Mouse (Mus musculus): ENCODE measurements around the gene Reep6. TPM values are rescaled to one million over a fixed set of nuclear protein-coding genes. Genes with fewer than 3 reads are reported as not detected.

Reep6 gene
- polyA plus RNA-seq, 1 experiment from 2014 or later, result 5.3 TPM

DNA sequence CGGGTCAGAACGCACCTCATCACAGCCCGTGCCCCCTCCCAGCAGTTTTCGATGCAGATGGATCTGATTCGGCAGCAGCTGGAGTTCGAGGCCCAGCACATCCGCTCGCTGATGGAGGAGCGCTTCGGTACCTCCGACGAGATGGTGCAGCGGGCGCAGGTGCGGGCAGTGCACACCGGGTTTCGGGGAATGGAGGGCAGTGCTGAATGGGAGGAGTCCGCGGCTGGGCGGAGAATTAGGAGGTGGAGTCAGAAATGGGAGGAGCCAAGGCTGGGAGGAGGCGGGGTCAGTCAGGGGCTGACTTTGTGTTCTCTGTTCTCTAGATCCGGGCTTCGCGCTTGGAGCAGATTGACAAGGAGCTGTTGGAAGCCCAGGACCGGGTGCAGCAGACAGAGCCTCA, 24.9 kb upstream of the Reep6 start:
- no peak overlapping the region for H3K4me3 ChIP-seq (replicated peaks; ENCODE audit: low read depth, low read length)
- peaks cover 78% of the 10 kb centered on the region for H3K36me3 ChIP-seq (ENCODE audit: control insufficient read depth, insufficient read depth, low read length)
- no peak overlapping the region for H3K27ac ChIP-seq (replicated peaks; ENCODE audit: low read depth, low read length)
- 40% methylated on average over 25 of the region's 25 CpGs for WGBS
- H3K27me3 ChIP-seq (ENCODE audit: control insufficient read depth, insufficient read depth, low read length), result no peaks in the 10 kb centered on the region
- DNase-seq (no peak), ATAC-seq (ENCODE audit: low FRiP score, low TSS enrichment) (no peak)
- peak overlapping the region; percentile 20; the same call in 1 of the 2 replicates for H3K9ac ChIP-seq (replicated peaks; ENCODE audit: low read length)
- H3K4me1 ChIP-seq (ENCODE audit: control insufficient read depth, insufficient read depth, low read length), result peaks cover 35% of the 10 kb centered on the region
- H3K9me3 ChIP-seq (ENCODE audit: control insufficient read depth, low read length), result no peaks in the 10 kb centered on the region
- peak overlapping the region; percentile 35 for H3K4me2 ChIP-seq (ENCODE audit: low read length)

DNA sequence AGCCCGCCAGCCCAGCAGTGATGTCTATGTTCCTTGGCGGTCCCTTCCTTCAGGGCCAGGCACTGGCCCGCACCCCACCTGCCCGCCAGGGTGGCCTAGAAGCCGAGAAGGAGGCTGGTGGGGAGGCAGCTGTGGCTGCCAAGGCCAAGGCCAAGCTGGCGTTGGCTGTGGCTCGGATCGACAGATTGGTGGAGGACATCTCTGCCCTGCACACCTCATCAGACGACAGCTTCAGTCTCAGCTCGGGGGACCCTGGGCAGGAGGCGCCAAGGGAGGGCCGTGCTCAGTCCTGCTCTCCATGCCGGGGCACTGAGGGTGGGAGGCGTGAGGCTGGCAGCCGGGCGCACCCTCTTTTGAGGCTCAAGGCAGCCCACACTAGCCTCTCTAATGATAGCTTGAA, 18.2 kb upstream of the Reep6 start:
- ATAC-seq (ENCODE audit: low FRiP score, low TSS enrichment) (no peak), DNase-seq (no peak)
- no peak overlapping the region for H3K27ac ChIP-seq (replicated peaks; ENCODE audit: low read depth, low read length)
- H3K36me3 ChIP-seq (ENCODE audit: control insufficient read depth, insufficient read depth, low read length), result peaks cover 99% of the 10 kb centered on the region
- no peaks in the 10 kb centered on the region for H3K9me3 ChIP-seq (ENCODE audit: control insufficient read depth, low read length)
- H3K27me3 ChIP-seq (ENCODE audit: control insufficient read depth, insufficient read depth, low read length), result no peaks in the 10 kb centered on the region
- WGBS, result 88% methylated on average over 16 of the region's 16 CpGs
- H3K9ac ChIP-seq (replicated peaks; ENCODE audit: low read length), result no peak overlapping the region
- H3K4me3 ChIP-seq (replicated peaks; ENCODE audit: low read depth, low read length), result no peak overlapping the region
- no peak overlapping the region for H3K4me2 ChIP-seq (ENCODE audit: low read length)
- H3K4me1 ChIP-seq (ENCODE audit: control insufficient read depth, insufficient read depth, low read length), result no peaks in the 10 kb centered on the region

DNA sequence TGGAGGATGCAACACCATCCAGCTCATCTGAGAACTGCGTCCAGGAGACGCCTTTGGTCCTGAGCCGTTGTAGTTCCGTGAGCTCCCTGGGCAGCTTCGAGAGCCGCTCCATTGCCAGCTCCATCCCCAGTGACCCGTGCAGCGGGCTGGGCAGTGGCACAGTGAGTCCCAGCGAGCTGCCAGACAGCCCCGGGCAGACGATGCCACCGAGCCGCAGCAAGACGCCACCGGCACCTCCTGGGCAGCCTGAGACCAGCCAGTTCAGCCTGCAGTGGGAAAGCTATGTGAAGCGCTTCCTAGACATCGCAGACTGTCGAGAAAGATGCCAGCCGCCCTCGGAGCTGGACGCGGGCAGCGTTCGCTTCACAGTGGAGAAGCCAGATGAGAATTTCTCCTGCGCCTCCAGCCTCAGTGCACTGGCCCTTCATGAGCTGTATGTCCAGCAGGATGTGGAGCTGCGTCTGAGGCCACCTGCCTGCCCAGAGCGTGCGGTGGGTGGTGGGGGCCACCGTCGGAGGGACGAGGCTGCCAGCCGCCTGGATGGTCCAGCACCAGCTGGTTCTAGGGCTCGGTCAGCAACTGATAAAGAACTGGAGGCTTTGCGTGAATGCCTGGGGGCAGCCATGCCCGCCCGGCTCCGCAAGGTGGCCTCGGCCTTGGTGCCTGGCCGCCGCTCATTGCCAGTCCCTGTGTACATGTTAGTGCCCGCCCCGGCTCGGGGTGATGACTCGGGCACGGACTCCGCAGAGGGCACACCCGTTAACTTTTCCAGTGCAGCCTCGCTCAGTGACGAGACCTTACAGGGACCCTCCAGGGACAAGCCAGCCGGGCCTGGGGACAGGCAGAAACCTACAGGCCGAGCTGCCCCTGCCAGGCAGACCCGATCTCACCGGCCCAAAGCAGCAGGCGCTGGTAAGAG, 16.9 kb upstream of the Reep6 start:
- no peak overlapping the region for H3K4me3 ChIP-seq (replicated peaks; ENCODE audit: low read depth, low read length)
- peaks cover 99% of the 10 kb centered on the region for H3K36me3 ChIP-seq (ENCODE audit: control insufficient read depth, insufficient read depth, low read length)
- no peak overlapping the region for H3K9ac ChIP-seq (replicated peaks; ENCODE audit: low read length)
- no peaks in the 10 kb centered on the region for H3K4me1 ChIP-seq (ENCODE audit: control insufficient read depth, insufficient read depth, low read length)
- H3K9me3 ChIP-seq (ENCODE audit: control insufficient read depth, low read length), result no peaks in the 10 kb centered on the region
- ATAC-seq (ENCODE audit: low FRiP score, low TSS enrichment) (no peak), DNase-seq (no peak)
- no peak overlapping the region for H3K27ac ChIP-seq (replicated peaks; ENCODE audit: low read depth, low read length)
- no peaks in the 10 kb centered on the region for H3K27me3 ChIP-seq (ENCODE audit: control insufficient read depth, insufficient read depth, low read length)
- H3K4me2 ChIP-seq (ENCODE audit: low read length), result no peak overlapping the region
- WGBS, result 74% methylated on average over 54 of the region's 54 CpGs

DNA sequence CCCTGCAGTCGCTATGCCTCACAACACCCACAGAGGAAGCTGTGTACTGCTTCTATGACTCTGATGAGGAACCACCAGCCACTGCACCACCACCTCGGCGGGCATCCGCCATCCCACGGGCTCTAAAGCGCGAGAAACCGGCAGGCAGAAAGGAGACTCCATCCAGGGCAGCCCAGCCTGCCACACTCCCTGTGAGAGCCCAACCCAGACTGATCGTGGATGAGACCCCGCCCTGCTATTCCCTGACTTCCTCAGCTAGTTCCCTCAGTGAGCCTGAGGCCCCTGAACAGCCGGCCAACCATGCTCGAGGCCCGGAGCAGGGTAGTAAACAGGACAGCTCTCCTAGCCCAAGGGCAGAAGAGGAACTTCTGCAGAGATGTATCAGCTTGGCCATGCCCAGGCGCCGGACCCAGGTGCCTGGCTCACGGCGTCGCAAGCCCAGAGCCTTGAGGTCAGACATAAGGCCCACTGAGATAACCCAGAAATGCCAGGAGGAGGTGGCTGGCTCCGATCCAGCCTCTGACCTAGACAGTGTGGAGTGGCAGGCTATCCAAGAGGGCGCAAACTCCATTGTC, 16.0 kb upstream of the Reep6 start:
- H3K4me2 ChIP-seq (ENCODE audit: low read length), result no peak overlapping the region
- no peak for DNase-seq
- peaks cover 99% of the 10 kb centered on the region for H3K36me3 ChIP-seq (ENCODE audit: control insufficient read depth, insufficient read depth, low read length)
- H3K4me3 ChIP-seq (replicated peaks; ENCODE audit: low read depth, low read length), result no peak overlapping the region
- no peaks in the 10 kb centered on the region for H3K4me1 ChIP-seq (ENCODE audit: control insufficient read depth, insufficient read depth, low read length)
- no peaks in the 10 kb centered on the region for H3K27me3 ChIP-seq (ENCODE audit: control insufficient read depth, insufficient read depth, low read length)
- WGBS, result 70% methylated on average over 20 of the region's 20 CpGs
- H3K9me3 ChIP-seq (ENCODE audit: control insufficient read depth, low read length), result no peaks in the 10 kb centered on the region
- ATAC-seq (ENCODE audit: low FRiP score, low TSS enrichment), result no peak
- H3K9ac ChIP-seq (replicated peaks; ENCODE audit: low read length), result no peak overlapping the region
- no peak overlapping the region for H3K27ac ChIP-seq (replicated peaks; ENCODE audit: low read depth, low read length)

DNA sequence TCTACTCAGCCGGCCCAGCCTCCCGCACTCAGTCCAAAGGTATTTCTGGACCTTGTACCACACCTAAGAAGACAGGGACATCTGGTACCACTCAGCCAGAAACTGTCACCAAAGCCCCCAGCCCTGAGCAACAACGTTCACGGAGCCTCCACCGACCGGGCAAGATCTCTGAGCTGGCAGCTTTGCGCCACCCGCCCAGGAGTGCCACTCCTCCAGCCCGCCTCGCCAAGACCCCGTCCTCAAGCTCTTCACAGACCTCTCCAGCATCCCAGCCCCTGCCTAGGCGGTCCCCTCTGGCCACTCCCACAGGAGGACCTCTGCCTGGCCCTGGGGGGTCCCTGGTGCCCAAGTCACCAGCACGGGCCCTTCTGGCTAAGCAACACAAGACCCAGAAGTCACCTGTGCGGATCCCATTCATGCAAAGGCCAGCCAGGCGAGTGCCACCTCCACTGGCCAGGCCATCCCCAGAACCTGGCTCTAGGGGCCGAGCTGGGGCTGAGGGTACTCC, 15.2 kb upstream of the Reep6 start:
- Histone ChIP-seq H3K9me3 (ENCODE audit: control insufficient read depth, low read length) (no peaks in the 10 kb centered on the region), H3K9ac (replicated peaks; ENCODE audit: low read length) (no peak overlapping the region; the same call in 1 of the 2 replicates), H3K4me3 (replicated peaks; ENCODE audit: low read depth, low read length) (no peak overlapping the region), H3K4me2 (ENCODE audit: low read length) (no peak overlapping the region), H3K27me3 (ENCODE audit: control insufficient read depth, insufficient read depth, low read length) (no peaks in the 10 kb centered on the region), H3K27ac (replicated peaks; ENCODE audit: low read depth, low read length) (no peak overlapping the region), H3K4me1 (ENCODE audit: control insufficient read depth, insufficient read depth, low read length) (peaks cover 3% of the 10 kb centered on the region), H3K36me3 (ENCODE audit: control insufficient read depth, insufficient read depth, low read length) (peaks cover 94% of the 10 kb centered on the region)
- DNase-seq (no peak), ATAC-seq (ENCODE audit: low FRiP score, low TSS enrichment) (no peak)
- WGBS, result 64% methylated on average over 16 of the region's 16 CpGs

DNA sequence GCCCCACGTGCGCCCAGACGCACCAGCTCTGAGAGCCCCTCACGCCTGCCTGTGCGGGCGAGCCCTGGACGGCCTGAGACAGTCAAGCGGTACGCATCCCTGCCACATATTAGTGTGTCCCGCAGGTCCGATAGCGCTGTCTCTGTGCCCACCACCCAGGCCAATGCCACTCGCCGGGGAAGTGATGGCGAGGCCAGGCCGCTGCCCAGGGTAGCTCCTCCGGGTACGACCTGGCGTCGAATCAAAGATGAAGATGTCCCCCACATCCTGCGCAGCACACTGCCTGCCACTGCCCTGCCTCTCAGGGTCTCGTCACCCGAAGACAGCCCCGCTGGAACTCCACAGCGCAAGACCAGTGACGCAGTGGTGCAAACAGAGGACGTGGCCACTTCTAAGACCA, 14.4 kb upstream of the Reep6 start:
- Histone ChIP-seq H3K9me3 (ENCODE audit: control insufficient read depth, low read length) (no peaks in the 10 kb centered on the region), H3K9ac (replicated peaks; ENCODE audit: low read length) (no peak overlapping the region), H3K4me3 (replicated peaks; ENCODE audit: low read depth, low read length) (no peak overlapping the region), H3K4me1 (ENCODE audit: control insufficient read depth, insufficient read depth, low read length) (peaks cover 8% of the 10 kb centered on the region), H3K4me2 (ENCODE audit: low read length) (no peak overlapping the region), H3K36me3 (ENCODE audit: control insufficient read depth, insufficient read depth, low read length) (peaks cover 87% of the 10 kb centered on the region), H3K27ac (replicated peaks; ENCODE audit: low read depth, low read length) (no peak overlapping the region), H3K27me3 (ENCODE audit: control insufficient read depth, insufficient read depth, low read length) (no peaks in the 10 kb centered on the region)
- DNase-seq, result no peak
- WGBS, result 57% methylated on average over 27 of the region's 27 CpGs
- ATAC-seq (ENCODE audit: low FRiP score, low TSS enrichment), result no peak

DNA sequence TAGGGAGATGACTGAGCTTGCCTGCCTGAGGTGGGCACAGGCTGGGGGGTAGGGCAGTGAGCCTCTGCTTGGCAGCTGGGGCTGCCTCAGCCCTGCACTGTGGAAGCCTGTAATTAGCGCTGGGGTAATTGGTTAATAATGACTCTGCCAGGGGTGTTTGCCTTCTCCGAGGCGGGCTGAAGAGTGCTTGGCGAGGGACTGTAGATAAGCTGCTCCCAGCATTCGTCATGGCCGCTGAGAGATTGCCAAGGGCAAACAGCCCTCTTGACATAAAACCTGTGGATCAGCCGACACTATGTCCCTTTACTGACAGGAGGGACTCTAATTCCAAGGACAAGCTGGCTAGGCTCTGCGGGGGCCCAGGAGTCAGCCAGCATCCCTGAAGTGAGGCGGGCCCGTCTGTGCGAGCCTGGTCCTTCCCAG, 13.4 kb upstream of the Reep6 start:
- WGBS, result 37% methylated on average over 11 of the region's 11 CpGs
- H3K27ac ChIP-seq (replicated peaks; ENCODE audit: low read depth, low read length), result no peak overlapping the region
- peaks cover 8% of the 10 kb centered on the region for H3K4me1 ChIP-seq (ENCODE audit: control insufficient read depth, insufficient read depth, low read length)
- no peak overlapping the region for H3K4me2 ChIP-seq (ENCODE audit: low read length)
- H3K36me3 ChIP-seq (ENCODE audit: control insufficient read depth, insufficient read depth, low read length), result peaks cover 77% of the 10 kb centered on the region
- H3K9me3 ChIP-seq (ENCODE audit: control insufficient read depth, low read length), result no peaks in the 10 kb centered on the region
- no peak overlapping the region for H3K9ac ChIP-seq (replicated peaks; ENCODE audit: low read length)
- DNase-seq (no peak), ATAC-seq (ENCODE audit: low FRiP score, low TSS enrichment) (no peak)
- H3K27me3 ChIP-seq (ENCODE audit: control insufficient read depth, insufficient read depth, low read length), result no peaks in the 10 kb centered on the region
- H3K4me3 ChIP-seq (replicated peaks; ENCODE audit: low read depth, low read length), result no peak overlapping the region

DNA sequence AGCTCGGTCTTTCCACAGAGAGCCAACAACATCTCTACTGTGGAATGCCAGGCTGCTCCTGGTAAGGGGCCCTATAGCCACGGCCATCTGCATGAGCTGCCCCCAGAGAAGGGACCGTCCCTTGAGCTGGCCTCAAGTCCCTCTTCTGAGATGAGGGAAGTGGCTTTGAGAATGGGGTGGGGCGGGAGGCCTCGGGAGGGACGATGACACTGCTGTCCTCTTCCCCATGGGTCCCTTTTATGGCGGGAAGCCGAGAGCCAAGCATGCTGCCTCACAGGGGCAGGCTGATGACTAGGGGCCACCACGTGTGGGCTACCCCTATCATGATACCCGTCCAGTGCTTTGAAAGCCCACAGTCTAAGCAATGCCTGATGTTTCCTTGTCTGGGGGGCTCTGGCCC, 12.7 kb upstream of the Reep6 start:
- ATAC-seq (ENCODE audit: low FRiP score, low TSS enrichment) (no peak), DNase-seq (no peak)
- no peak overlapping the region for H3K27ac ChIP-seq (replicated peaks; ENCODE audit: low read depth, low read length)
- peaks cover 8% of the 10 kb centered on the region for H3K4me1 ChIP-seq (ENCODE audit: control insufficient read depth, insufficient read depth, low read length)
- H3K4me2 ChIP-seq (ENCODE audit: low read length), result no peak overlapping the region
- H3K9ac ChIP-seq (replicated peaks; ENCODE audit: low read length), result no peak overlapping the region
- 43% methylated on average over 10 of the region's 10 CpGs for WGBS
- peaks cover 70% of the 10 kb centered on the region for H3K36me3 ChIP-seq (ENCODE audit: control insufficient read depth, insufficient read depth, low read length)
- no peaks in the 10 kb centered on the region for H3K27me3 ChIP-seq (ENCODE audit: control insufficient read depth, insufficient read depth, low read length)
- no peaks in the 10 kb centered on the region for H3K9me3 ChIP-seq (ENCODE audit: control insufficient read depth, low read length)
- no peak overlapping the region for H3K4me3 ChIP-seq (replicated peaks; ENCODE audit: low read depth, low read length)

All from midbrain, embryonic 14.5 days (tissue).